Mouse (Mus musculus): Measurements from ENCODE around the gene Erbb2.

- TF ChIP-seq POLR2A (IDR thresholded peaks at IDR 0.05; ENCODE audit: insufficient read depth, low read length): no peak
- peak; percentile 73 for TF ChIP-seq CTCF (IDR thresholded peaks at IDR 0.05; ENCODE audit: low read depth, low read length)
These were observed 23.0 kb upstream of the Erbb2 start for GRCm38 (mm10) chr11:98389221-98389780.

All from ES-Bruce4 (cell line).